Mouse (Mus musculus) olfactory bulb, adult 2 months (tissue): ENCODE results near the gene Dusp19. TPM values are rescaled to one million over a fixed set of nuclear protein-coding genes. Genes with fewer than 3 reads are reported as not detected.

Experiments
- H3K27ac ChIP-seq: fragments of 200-500 bp; 2 replicates; pipeline ENCODE4 v1.5.1; 2012; ENCODE audit warnings: low read depth, low read length; ENCODE audit not compliant: insufficient read depth
- H3K4me1 ChIP-seq: fragments of 200-500 bp; 2 replicates; pipeline ENCODE4 v1.6.1; 2012; ENCODE audit warnings: low read length; ENCODE audit not compliant: control insufficient read depth, insufficient read depth
- H3K4me3 ChIP-seq: fragments of 200-500 bp; 2 replicates; pipeline ENCODE4 v1.5.1; 2012; ENCODE audit warnings: mild to moderate bottlenecking, low read depth, low read length, moderate library complexity; ENCODE audit not compliant: insufficient read depth
- CTCF ChIP-seq: fragments of 200-500 bp; IDR thresholded peaks from 2 replicates; pipeline ENCODE4 v1.5.1; 2012; ENCODE audit warnings: low read depth, mild to moderate bottlenecking, low read length, moderate library complexity; ENCODE audit not compliant: insufficient read depth
- POLR2A ChIP-seq: fragments of 200-500 bp; IDR thresholded peaks from 2 replicates; pipeline ENCODE4 v1.6.1; 2012; ENCODE audit warnings: mild to moderate bottlenecking, low read depth, low read length, moderate library complexity; ENCODE audit not compliant: insufficient read depth
- WGBS: fragments of 180-500 bp; shearing (Covaris S2); methylation state at CpG from one replicate; pipeline ENCODE4 v1.1.7; 2018; 5-methylcytosine and 5-hydroxymethylcytosine counted together
- polyA plus RNA-seq: library from polyadenylated mRNA; stranded (reverse); fragments of >200 nt; gene quantifications from 2 replicates; pipeline ENCODE4 v1.2.4, GENCODE M21; 2012; ENCODE audit warnings: low replicate concordance; ENCODE audit not compliant: missing spikeins, insufficient read depth, insufficient read length

The Dusp19 gene
- polyA plus RNA-seq, 1 experiment, result not detected

GRCm38 (mm10) chr2:80669868-80670666 lies 53.2 kb downstream of the Dusp19 start:
- Histone ChIP-seq H3K4me3 (no peak overlapping the region), H3K27ac (no peak overlapping the region), H3K4me1 (no peaks in the 10 kb centered on the region)
- 0 out of 2 replicates have a peak, but pooled peaks have one; percentile 25 for TF ChIP-seq CTCF
- TF ChIP-seq POLR2A, result no peak
- WGBS, result 75% methylated on average over 11 of the region's 11 CpGs

- TF ChIP-seq CTCF (no peak), POLR2A (no peak)
- 71% methylated on average over 8 of the region's 8 CpGs for WGBS
- no peak overlapping the region for H3K27ac ChIP-seq
- no peak overlapping the region for H3K4me3 ChIP-seq
- no peaks in the 10 kb centered on the region for H3K4me1 ChIP-seq
These were observed 62.0 kb downstream of the Dusp19 start for GRCm38 (mm10) chr2:80678803-80679202.

Other genes with a start within 250 kb of the Dusp19 start
- not detected in 2 replicates for gene Frzb, start 169.4 kb upstream of the Dusp19 start, polyA plus RNA-seq
- 68.0 and 146 TPM in 2 replicates for gene Nckap1, start 35.7 kb upstream of the Dusp19 start, polyA plus RNA-seq
- not detected in 2 replicates for gene Nup35, start 191 bp downstream of the Dusp19 start, polyA plus RNA-seq